Mouse (Mus musculus): ENCODE measurements at regions not wholly inside any gene's neighbourhood (a gene's known extent, or its start where the extent isn't known, plus 50 kb on each side); places are given as distances from the start of the nearest gene placed in this dataset.

- no peak for TF ChIP-seq POLR2A (IDR thresholded peaks at IDR 0.05; ENCODE audit: borderline replicate concordance, low read depth, low read length)
- TF ChIP-seq CTCF (IDR thresholded peaks at IDR 0.05; ENCODE audit: low read depth, low read length): no peak
Observed at GRCm38 (mm10) chr14:68433326-68433725, 860.8 kb downstream of the Synb start.
